Comparison of ENCODE assay signal across 16 mouse cellular contexts in genomic region chr9:45203797-45204410, GRCm38 (mm10). TPM values are rescaled to one million over a fixed set of nuclear protein-coding genes. Genes with fewer than 3 reads are reported as not detected.
DNase-seq lines count a peak whose midpoint lies in the region; ATAC-seq lines count a peak whose summit lies in the region.
"Had no signal": no experiment of that assay in that cellular context is flagged by ENCODE, and none has a peak within 500 bp of the region (broad histone marks: within the 10 kb centered on the region; RNA-seq: fewer than 3 reads in every experiment).

Gene Tmprss4 (minus strand): TSS chr9:45204092.

- no peak within 1 kb of the TSS for H3K9ac ChIP-seq in limb, embryonic 15.5 days
- no peak within 1 kb of the TSS for H3K9ac ChIP-seq in kidney, embryonic 15.5 days
- H3K9ac ChIP-seq: limb, embryonic 12.5 days had no signal

- ATAC-seq in limb, embryonic 15.5 days (ENCODE audit: insufficient number of reproducible peaks, low FRiP score, low TSS enrichment, low read depth) = no peak
- ATAC-seq in kidney, embryonic 15.5 days (replicated peaks; ENCODE audit: low FRiP score) = peak; percentile 49
- ATAC-seq: Patski had no signal

- no peak for DNase-seq in limb, embryonic 10.5 days (ENCODE audit: low spot score)
- peak; percentile 4 for DNase-seq in embryo, embryonic 9.5 days (ENCODE audit: extremely low spot score)
- DNase-seq in lung, postnatal 25 days (ENCODE audit: low spot score) = peak; percentile 86
- DNase-seq in frontal cortex, postnatal 25 days (ENCODE audit: low spot score in 2 of 2) = no peak
- no peak for DNase-seq in right cerebral cortex, postnatal 10 days (ENCODE audit: low spot score in 2 of 2)
- DNase-seq in adrenal gland, adult 2 months = no peak
- DNase-seq: B cell, adult 2 months; cerebellum, adult 8-10 months had no signal

- H3K4me1 ChIP-seq in limb, embryonic 15.5 days = 0 out of 2 replicates have a peak, but pooled peaks cover 3% of the 10 kb centered on the region
- H3K4me1 ChIP-seq in limb, embryonic 10.5 days = peaks cover 10% of the 10 kb centered on the region
- peaks cover 12% of the 10 kb centered on the region for H3K4me1 ChIP-seq in kidney, embryonic 15.5 days

- 56% methylated on average over 8 of the region's 8 CpGs for WGBS in limb, embryonic 15.5 days
- 68% methylated on average over 8 of the region's 8 CpGs for WGBS in limb, embryonic 10.5 days
- WGBS in kidney, embryonic 15.5 days = 61% methylated on average over 8 of the region's 8 CpGs

- no peaks in the 10 kb centered on the region for H3K9me3 ChIP-seq in limb, embryonic 15.5 days
- H3K9me3 ChIP-seq in limb, embryonic 10.5 days (replicated peaks) = no peaks in the 10 kb centered on the region
- H3K9me3 ChIP-seq in kidney, embryonic 15.5 days (replicated peaks) = no peaks in the 10 kb centered on the region
- H3K9me3 ChIP-seq: limb, embryonic 12.5 days had no signal

- no peaks in the 10 kb centered on the region for H3K27me3 ChIP-seq in limb, embryonic 15.5 days
- no peaks in the 10 kb centered on the region for H3K27me3 ChIP-seq in limb, embryonic 10.5 days (ENCODE audit: low read depth, poor library complexity, severe bottlenecking)
- no peaks in the 10 kb centered on the region for H3K27me3 ChIP-seq in kidney, embryonic 15.5 days
- H3K27me3 ChIP-seq: limb, embryonic 12.5 days had no signal

- H3K27ac ChIP-seq in limb, embryonic 15.5 days = 0 out of 2 replicates have a peak within 1 kb of the TSS, but pooled peaks have one; percentile 27
- no peak within 1 kb of the TSS for H3K27ac ChIP-seq in limb, embryonic 10.5 days
- H3K27ac ChIP-seq in kidney, embryonic 15.5 days = no peak within 1 kb of the TSS
- H3K27ac ChIP-seq: limb, embryonic 12.5 days had no signal

- H3K4me3 ChIP-seq in limb, embryonic 15.5 days = no peak within 1 kb of the TSS
- no peak within 1 kb of the TSS for H3K4me3 ChIP-seq in limb, embryonic 10.5 days
- no peak within 1 kb of the TSS for H3K4me3 ChIP-seq in kidney, embryonic 15.5 days (replicated peaks)
- H3K4me3 ChIP-seq: erythroblast, embryonic 14.5 days; limb, embryonic 12.5 days had no signal

- H3K4me2 ChIP-seq in limb, embryonic 15.5 days = no peak within 1 kb of the TSS
- H3K4me2 ChIP-seq in kidney, embryonic 15.5 days = no peak within 1 kb of the TSS
- H3K4me2 ChIP-seq: limb, embryonic 12.5 days had no signal

- no peaks in the 10 kb centered on the region for H3K36me3 ChIP-seq in limb, embryonic 15.5 days
- H3K36me3 ChIP-seq in limb, embryonic 10.5 days = no peaks in the 10 kb centered on the region
- H3K36me3 ChIP-seq in kidney, embryonic 15.5 days = no peaks in the 10 kb centered on the region
- H3K36me3 ChIP-seq: limb, embryonic 12.5 days had no signal

RNA-seq across cellular contexts. Expression of gene Tmprss4, which starts in this region (rescaled TPM):
- polyA plus RNA-seq in limb, embryonic 15.5 days (2015; fragmentation: Nextera tagmentation; extraction: Ambion mirVana) = 22.6 and 23.2 TPM in 2 replicates
- polyA plus RNA-seq in limb, embryonic 10.5 days (2016; fragmentation: Nextera tagmentation; extraction: Ambion mirVana) = 0.26 and 0.43 TPM in 2 replicates
- 0.27 and 1.4 TPM in 2 replicates for polyA plus RNA-seq in kidney, embryonic 15.5 days (2015; fragmentation: Nextera tagmentation; extraction: Ambion mirVana)
- not detected for total RNA-seq in adrenal gland, adult 2 months (2021)
- polyA plus RNA-seq in adrenal gland, adult 2 months (2012; rRNA removed) = not detected in 2 replicates
- total RNA-seq: granulocyte monocyte progenitor cell, adult 5-6 weeks; heart, postnatal 25 days had no signal
- polyA plus RNA-seq: erythroblast, embryonic 14.5 days; limb, embryonic 12.5 days; neural tube, embryonic 11.5 days; Patski had no signal

Comparison
In these comparisons a context has a peak if more than half of its experiments do, and no peak if none do; other contexts are left out.
1. DNase-seq: peak in embryo, embryonic 9.5 days (single experiment) and lung, postnatal 25 days (single experiment); none in limb, embryonic 10.5 days (single experiment), frontal cortex, postnatal 25 days (0 of 2), right cerebral cortex, postnatal 10 days (0 of 2) and adrenal gland, adult 2 months (single experiment).